Mouse (Mus musculus): ENCODE measurements around the gene Pnpla7.

GRCm38 (mm10) chr2:24976960-24977359 lies 1.1 kb downstream of the Pnpla7 start:
- no peak for TF ChIP-seq CTCF (IDR thresholded peaks at IDR 0.05; ENCODE audit: borderline replicate concordance, insufficient read depth, low read length)
- no peak for TF ChIP-seq POLR2A (IDR thresholded peaks at IDR 0.05; ENCODE audit: low read depth, low read length)
